Mouse (Mus musculus): ENCODE data around the gene Kcng4. TPM values are rescaled to one million over a fixed set of nuclear protein-coding genes. Genes with fewer than 3 reads are reported as not detected.

Gene Kcng4
- polyA plus RNA-seq, 1 experiment from 2014 or later = 0.14 TPM

DNA sequence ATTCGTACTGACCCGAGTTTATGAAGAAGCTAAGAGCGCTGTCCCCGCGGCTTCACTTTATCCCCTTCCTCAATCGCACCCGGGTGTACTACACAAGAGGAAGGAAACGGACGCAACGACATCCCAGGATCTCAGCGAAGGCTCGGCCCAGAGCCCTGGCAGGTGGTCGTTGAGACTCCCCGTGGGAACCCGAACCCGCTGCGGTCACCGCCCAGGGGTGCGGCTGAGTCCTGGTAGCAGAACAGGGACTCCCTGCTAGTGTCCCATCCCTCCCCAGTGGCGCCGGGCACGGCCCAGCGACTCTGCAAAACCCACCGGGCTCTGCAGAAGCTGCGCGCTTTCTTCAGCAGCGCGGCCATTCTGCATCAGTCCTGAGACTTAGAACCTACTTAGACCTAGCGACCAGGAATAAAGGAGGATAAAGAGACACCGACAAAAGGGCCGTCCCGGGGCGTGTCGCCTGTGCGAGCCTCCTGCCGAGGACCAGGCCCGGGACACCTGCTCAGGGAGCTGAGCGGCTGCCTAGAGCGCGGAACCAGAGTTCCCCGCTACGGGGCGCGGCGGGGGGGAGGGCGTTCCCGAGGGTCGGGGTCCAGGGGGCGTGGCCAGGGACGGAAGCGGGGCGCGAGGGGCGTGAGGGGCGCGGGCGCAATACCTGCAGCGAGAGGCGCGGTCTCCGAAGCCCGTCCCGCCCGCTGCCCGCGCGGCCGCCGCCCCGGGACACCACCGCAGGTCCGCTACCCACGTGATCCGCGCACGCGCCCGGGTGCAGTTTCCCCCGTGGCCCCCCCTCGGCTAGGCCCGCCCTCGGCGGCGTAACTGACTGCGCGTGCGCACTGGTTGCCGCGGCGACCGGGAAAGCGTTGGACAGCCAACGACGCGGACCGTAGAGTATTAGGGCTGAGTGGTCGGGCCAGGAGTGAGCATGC, 60.8 kb downstream of the Kcng4 start, which contains the start of the genes Hsdl1 and Dnaaf1:
Hsdl1 (minus strand) TSS at position 747 of the 929 bp plus-strand sequence.
Dnaaf1 (plus strand) TSS at position 799 of the 929 bp plus-strand sequence.
- Histone ChIP-seq H3K4me3 (replicated peaks) (peak within 1 kb of the TSS; percentile 66), H3K9ac (replicated peaks) (peak within 1 kb of the TSS; percentile 80), H3K27me3 (replicated peaks) (peaks cover 19% of the 10 kb centered on the region), H3K4me2 (peak within 1 kb of the TSS; percentile 92), H3K36me3 (no peaks in the 10 kb centered on the region), H3K9me3 (replicated peaks) (no peaks in the 10 kb centered on the region), H3K27ac (replicated peaks) (peak within 1 kb of the TSS; percentile 75), H3K4me1 (peaks cover 30% of the 10 kb centered on the region)
- peak; percentile 87 for ATAC-seq (ENCODE audit: low FRiP score)
- WGBS = under 1% methylated on average over 73 of the region's 97 CpGs

Other genes starting within 250 kb of the Kcng4 start
- gene Mlycd, start 240.8 kb downstream of the Kcng4 start, polyA plus RNA-seq (2015; fragmentation: Nextera tagmentation; extraction: Ambion mirVana) = 15.8 and 16.0 TPM in 2 replicates
- 0.35 and 0.82 TPM in 2 replicates for gene Osgin1, start 201.6 kb downstream of the Kcng4 start, polyA plus RNA-seq (2015; fragmentation: Nextera tagmentation; extraction: Ambion mirVana)
- 35.3 and 45.3 TPM in 2 replicates for gene Necab2, start 189.0 kb downstream of the Kcng4 start, polyA plus RNA-seq (2015; fragmentation: Nextera tagmentation; extraction: Ambion mirVana)
- not detected in 2 replicates for gene Slc38a8, start 134.0 kb downstream of the Kcng4 start, polyA plus RNA-seq (2015; fragmentation: Nextera tagmentation; extraction: Ambion mirVana)
- 48.5 and 62.4 TPM in 2 replicates for gene Mbtps1, start 76.9 kb downstream of the Kcng4 start, polyA plus RNA-seq (2015; fragmentation: Nextera tagmentation; extraction: Ambion mirVana)
- 129 and 137 TPM in 2 replicates for gene Hsdl1, start 60.5 kb downstream of the Kcng4 start, polyA plus RNA-seq (2015; fragmentation: Nextera tagmentation; extraction: Ambion mirVana)
- 0.20 and 0.45 TPM in 2 replicates for gene Dnaaf1, start 60.4 kb downstream of the Kcng4 start, polyA plus RNA-seq (2015; fragmentation: Nextera tagmentation; extraction: Ambion mirVana)
- 11.8 and 15.0 TPM in 2 replicates for gene Taf1c, start 30.5 kb downstream of the Kcng4 start, polyA plus RNA-seq (2015; fragmentation: Nextera tagmentation; extraction: Ambion mirVana)
- gene Adad2, start 22.9 kb downstream of the Kcng4 start, polyA plus RNA-seq (2015; fragmentation: Nextera tagmentation; extraction: Ambion mirVana) = 0.10 and 0.11 TPM in 2 replicates
- gene Wfdc1, start 30.7 kb upstream of the Kcng4 start, polyA plus RNA-seq (2015; fragmentation: Nextera tagmentation; extraction: Ambion mirVana) = 5.9 and 6.2 TPM in 2 replicates
- 0.36 and 0.41 TPM in 2 replicates for gene Atp2c2, start 64.3 kb upstream of the Kcng4 start, polyA plus RNA-seq (2015; fragmentation: Nextera tagmentation; extraction: Ambion mirVana)
- 10.0 and 12.0 TPM in 2 replicates for gene Tldc1, start 142.7 kb upstream of the Kcng4 start, polyA plus RNA-seq (2015; fragmentation: Nextera tagmentation; extraction: Ambion mirVana)
- 104 and 158 TPM in 2 replicates for gene Cotl1, start 204.9 kb upstream of the Kcng4 start, polyA plus RNA-seq (2015; fragmentation: Nextera tagmentation; extraction: Ambion mirVana)
- 16.5 and 17.4 TPM in 2 replicates for gene Klhl36, start 226.6 kb upstream of the Kcng4 start, polyA plus RNA-seq (2015; fragmentation: Nextera tagmentation; extraction: Ambion mirVana)